Mouse (Mus musculus) liver, adult 2 months (tissue): ENCODE data around the gene Rab11a.

ENCODE experiments used
- CTCF ChIP-seq: fragments of 200-500 bp; IDR thresholded peaks from 2 replicates; pipeline ENCODE4 v1.5.1; 2011; ENCODE audit warnings: low read depth, low read length, control low read depth
- POLR2A ChIP-seq: fragments of 200-500 bp; IDR thresholded peaks from 2 replicates; pipeline ENCODE4 v1.6.1; 2011; ENCODE audit warnings: low read length, control low read depth; ENCODE audit not compliant: insufficient read depth; ENCODE audit errors: extremely low read depth

DNA sequence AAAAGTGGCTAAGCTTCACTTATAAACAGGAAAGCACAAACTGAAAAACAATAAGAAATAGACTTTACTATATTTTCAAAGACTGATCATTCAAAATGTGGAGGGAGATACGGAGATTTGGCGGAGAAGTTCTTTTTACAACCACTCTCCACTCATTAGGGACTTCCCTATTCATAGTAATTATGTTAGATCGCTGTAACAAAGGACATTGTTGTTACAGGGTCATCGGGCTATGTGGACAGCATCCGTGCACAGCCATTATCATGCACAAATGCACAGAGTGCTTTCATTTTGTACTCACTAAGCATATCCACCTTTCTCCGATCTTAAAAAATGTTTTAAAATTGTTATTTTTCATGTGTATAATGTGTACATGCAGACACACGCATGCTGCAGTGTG lies 46.0 kb upstream of the Rab11a start:
- TF ChIP-seq POLR2A (no peak), CTCF (no peak)
